Mouse (Mus musculus): ENCODE data around the gene Aoc2. TPM values are rescaled to one million over a fixed set of nuclear protein-coding genes. Genes with fewer than 3 reads are reported as not detected.
A peak's percentile ranks its signal among the peaks of the same experiment; 100 is the strongest.

Gene Aoc2
- total RNA-seq (2021): 1 to 10 TPM; 4.9 to 5.5 TPM
- polyA plus RNA-seq (2012; rRNA removed): 6.3 and 7.7 TPM in 2 replicates
- long read RNA-seq: 0 reads

GRCm38 (mm10) chr11:101324763-101325162 is at the start of gene Aoc2:
Gene Aoc2, plus strand, starts transcription at chr11:101325063.
- DNase-seq: no peak

- DNase-seq: no peak
These were observed 49.6 kb upstream of the Aoc2 start for GRCm38 (mm10) chr11:101275309-101275708.

DNA sequence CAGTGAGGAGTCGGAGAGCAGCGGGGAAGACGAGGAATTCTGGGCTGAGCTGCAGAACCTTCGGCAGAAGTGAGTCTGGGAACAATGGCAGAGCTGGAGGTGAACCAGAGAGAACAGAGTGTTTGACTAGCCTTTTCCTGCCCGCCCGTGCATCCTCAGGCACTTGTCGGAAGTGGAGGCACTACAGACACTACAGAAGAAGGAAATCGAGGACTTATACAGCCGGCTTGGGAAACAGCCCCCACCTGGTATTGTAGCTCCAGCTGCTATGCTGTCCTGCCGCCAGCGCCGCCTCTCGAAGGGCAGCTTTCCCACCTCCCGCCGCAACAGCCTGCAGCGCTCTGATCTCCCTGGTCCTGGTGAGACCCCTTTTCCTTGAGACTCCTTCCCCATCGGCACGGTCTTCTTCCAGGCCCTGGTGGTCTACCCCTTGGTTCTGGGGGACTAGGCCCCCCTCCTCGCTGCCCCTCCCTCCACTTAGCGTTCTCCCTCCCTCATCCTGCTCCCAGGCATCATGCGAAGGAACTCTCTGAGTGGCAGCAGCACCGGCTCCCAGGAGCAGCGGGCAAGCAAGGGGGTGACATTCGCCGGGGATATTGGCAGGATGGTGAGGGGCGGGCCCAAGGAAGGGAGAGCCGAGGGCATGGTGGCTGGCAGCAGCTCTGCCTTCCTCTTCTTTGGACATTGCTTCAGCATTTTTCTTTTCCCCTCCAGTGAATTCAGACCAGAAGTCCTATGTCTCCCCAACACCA is 48.4 kb upstream of the Aoc2 start:
- no peak for DNase-seq

DNA sequence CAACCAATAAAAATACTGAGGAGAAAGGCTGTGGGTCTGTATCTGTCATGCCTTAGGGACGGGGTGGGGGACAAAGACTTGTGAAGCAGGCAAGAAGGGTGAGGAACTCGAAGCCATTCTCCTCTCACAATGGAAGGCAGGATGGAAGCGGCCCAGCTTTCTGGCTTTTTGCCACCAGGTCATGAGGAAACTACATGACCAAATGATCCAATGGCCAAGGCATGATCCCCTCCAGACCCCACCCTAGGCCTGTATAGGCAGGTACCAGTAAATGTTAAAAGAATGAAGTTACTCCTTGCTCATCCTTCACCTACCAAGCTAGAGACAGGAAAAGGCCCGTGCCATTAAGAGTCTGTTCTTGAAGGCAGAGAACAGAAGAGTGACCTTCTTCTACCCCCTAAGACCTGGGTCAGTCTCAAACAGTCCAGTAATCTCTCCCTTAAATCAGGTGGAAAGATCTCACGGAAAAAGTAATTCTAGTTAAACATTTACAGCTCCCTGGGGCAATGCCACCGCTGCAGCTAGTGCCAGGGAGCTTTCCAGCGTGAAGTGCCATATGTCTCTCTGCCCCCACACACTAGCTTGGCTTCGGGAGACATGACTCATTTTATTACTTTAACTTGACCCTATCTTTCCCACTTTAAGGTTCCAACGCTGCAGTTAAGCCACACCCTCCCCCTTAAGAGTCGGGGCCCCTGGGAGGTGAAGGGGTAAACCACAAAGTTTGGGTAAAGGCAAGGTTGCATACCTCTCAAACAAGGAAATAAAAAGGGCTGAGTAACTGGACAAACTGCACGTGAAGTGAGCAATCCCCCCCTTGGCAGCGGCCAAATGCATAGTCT is 47.3 kb upstream of the Aoc2 start:
- DNase-seq: no peak

DNA sequence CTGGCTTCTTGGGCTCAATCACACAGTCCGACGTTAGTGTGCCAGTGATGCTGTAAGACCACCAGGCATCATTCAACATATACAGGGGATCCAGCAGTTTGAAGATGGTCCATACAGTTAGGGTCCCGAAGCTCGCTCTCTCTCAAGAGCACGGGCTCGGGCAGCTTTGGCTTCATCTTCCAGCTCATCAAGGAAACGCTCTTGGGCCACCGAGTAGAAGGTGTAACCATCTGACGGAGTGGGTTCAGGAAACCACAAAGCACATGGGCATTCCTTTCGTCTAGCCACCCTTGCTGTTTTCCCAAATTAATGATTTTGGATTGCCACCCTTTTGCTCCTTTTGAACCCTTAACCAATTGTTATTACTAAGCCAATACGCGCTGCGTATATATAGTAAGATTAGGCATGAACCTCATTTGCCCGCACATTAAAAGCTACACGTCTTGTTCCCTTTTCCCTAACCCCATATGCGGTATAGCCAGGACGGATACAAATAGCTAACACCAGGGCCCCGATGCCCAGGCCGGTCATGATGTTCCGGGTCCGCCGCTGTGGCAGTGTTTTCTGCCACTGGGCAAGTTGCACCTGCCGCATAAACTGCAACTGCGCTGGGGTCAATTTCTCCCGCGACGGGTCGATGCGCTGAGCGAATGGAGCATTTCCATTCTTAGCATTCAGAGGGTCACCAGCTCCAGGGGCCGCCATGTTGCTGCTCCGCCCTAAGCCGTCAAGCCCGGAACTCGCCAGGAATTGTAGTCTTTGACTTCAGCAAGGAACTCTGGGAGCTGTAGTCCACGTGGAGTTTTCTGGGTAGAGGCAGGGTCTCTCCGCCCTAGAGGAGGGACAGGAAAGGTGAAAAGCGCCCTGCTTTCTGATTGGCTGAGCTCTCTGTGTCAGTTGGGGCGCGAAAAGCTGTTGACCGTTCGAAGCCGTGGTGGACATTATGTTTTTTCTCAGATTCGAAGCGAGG is 46.4 kb upstream of the Aoc2 start, which contains the start of the genes Cntd1 and Coa3:
Gene Cntd1 (plus strand): TSS at position 790 of the 970 bp plus-strand sequence.
Gene Coa3 (minus strand): TSS at position 892 of the 970 bp plus-strand sequence.
- DNase-seq: peak; percentile 90

- no peak for DNase-seq
These were observed 45.7 kb upstream of the Aoc2 start for GRCm38 (mm10) chr11:101279193-101279569.

GRCm38 (mm10) chr11:101280837-101281236 is 44.0 kb upstream of the Aoc2 start:
- DNase-seq: no peak

DNA sequence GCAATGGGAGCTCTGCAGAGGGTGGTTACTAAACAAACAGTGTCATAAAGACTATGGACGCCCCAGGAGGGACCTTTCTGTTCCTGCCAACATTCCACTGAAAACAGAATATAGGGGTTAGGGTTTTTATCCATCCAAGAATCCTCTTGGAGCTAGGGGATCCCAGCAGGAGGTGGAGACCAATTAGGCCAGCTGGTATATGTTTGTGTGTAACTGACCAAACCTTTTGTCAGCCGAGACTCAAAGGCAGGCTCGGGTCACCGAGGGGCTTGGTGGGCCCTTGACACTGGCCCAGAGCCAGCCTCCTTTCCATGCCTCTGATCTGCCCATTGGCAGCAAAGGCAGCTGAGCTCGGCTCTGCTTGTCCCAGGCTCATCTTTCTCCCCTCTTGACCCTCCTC is 42.0 kb upstream of the Aoc2 start:
- DNase-seq: no peak

DNA sequence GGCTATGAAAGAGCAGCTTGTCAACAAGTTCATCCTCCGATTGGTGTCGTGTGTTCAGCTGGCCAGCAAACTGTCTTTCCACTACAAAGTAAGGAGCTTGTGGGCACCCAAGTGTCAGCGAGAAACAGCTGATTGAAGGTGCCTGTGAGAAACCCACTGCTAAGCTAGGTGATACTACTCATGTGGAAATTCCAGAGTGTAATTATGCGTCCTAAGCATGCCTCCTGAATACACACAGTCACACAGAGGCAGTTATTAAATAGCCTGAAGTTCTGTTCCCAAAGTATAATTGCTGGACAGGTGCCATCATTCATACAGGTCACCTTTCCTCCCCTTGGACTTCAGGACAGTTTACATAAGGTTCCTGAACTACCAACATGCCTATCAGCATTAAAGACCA is 41.1 kb upstream of the Aoc2 start:
- no peak for DNase-seq

- peak; percentile 83 for DNase-seq
These were observed 37.6 kb upstream of the Aoc2 start for GRCm38 (mm10) chr11:101287306-101287705.

DNA sequence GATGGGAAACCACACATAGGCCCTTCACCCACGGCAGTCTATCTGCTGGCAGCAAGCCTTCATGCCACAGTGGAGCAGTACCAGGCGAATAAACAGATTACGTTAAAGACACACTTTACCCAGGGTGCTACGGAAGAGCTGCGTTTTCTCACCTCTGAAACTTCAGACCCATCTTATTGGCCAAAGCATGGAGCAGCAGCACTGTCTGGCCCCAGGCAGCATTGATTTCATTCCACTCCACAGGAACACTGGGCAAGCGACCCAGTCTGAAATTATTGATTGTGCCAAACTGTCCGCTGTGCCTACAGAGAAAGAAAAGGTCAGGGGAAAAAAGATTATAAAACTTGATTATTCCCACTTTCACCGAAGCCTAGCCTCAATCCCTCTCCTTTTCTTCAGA is 33.6 kb upstream of the Aoc2 start:
- DNase-seq: no peak

DNA sequence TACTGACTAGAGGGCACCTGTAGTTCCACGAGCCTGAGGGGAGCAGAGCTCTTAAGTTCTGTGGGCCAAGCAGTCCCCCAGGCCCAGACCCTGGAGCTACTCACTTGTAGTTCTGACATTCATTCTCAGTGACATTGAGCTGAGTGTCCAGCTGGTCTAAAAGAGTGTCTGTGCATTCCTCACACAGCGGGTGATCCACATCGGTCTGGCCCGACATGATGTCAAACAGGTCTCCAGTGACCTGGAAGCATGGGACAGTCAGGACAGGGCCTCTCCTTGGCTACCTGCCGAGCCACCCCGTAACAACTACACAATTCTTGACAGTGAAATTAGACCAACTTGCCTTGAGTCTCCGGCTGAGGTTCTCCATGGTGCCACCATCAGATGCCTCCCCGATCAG is 29.7 kb upstream of the Aoc2 start:
- DNase-seq: no peak

DNA sequence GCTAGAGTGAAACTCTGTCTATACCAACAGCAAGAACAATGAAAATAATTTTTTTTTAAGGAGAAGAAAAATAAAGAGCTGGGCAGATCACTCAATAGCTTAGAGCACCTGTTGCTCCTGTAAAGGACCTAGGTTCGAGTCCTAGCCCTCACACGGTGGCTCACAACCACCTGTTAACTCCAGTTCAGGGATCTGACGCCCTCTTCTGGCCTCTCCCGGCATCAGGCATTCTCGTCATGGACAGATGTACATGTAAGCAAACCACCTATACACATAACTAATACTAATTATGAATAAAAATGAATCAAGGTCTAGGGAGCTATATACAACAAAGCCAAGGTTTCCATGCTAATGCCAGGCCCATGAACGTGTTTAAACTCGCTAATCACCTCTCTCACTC is 24.0 kb upstream of the Aoc2 start:
- no peak for DNase-seq

DNA sequence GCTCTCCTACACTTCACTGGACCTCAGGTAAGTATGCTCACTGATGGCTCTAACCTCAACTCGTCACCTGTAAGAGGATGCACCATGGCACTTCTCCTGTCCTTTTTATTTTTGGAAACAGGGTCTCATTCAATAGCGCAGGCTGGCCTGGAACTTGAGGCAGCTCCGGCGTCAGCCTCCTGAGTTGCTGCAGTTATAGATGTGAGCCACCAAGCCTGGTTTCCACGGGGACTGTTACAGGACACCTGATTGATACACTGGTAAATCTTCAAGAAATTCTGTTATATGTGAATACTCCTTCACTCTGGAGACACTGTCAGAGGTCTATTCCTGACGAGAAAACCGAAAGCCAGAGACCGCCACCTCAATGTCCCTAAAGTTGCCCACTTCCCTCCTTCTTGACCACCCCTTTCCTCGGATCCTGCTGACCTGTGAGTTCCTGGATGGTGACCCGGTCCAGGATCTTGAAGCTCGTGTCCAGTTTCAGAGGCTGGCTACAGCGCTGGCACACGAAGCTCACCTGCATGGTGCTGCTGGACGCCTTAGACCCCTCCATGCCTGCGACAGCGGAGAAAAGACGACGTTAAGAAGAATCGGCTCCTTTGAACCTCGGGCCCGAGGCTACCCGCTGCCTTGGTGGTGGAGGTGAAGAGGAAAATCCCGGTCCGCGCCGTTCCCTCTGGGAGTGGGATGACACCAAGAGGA is 23.4 kb upstream of the Aoc2 start:
- no peak for DNase-seq

DNA sequence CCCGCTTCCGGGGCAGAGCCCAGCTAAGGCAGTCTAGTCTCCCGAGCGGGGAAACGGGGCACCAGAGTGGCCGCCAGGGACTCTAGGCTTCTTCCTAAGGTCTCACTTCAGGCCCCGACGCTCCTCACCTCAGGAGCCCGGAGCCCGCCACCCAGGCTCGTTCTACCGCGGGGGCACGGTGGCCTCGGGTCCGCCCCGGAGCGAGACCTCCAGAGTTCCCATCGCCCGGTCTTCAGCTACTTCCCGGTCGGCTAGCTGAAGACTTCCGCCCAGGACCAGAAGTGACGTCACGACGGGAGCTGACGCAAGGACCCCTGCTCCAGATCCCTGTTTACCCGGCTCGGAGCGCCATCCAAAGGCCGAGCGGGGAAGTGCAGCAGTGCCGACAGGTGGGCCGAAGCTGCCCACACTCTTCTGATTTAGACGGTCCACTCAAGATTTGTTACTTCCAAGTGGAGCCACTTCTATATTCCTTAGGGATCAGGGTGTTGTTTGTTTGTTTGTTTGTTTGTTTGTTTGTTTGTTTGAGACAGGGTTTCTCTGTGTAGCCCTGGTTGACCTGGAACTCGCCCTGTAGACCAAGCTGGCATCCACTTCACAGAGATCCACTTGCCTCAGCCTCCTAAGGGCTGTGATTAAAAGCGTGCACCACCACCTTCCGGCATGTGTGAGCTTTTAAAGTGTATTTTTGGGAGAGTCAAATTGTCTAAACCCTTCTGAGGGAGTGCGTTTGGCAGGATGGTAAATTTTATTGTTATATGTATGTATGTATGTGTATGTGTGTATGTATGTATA is 22.7 kb upstream of the Aoc2 start, which contains the start of gene Becn1:
Gene Becn1 (minus strand): TSS at position 283 of the 795 bp plus-strand sequence.
- peak; percentile 94 for DNase-seq

GRCm38 (mm10) chr11:101307744-101308143 is 17.1 kb upstream of the Aoc2 start:
- no peak for DNase-seq

GRCm38 (mm10) chr11:101311083-101311482 is 13.8 kb upstream of the Aoc2 start:
- no peak for DNase-seq

GRCm38 (mm10) chr11:101312150-101312549 is 12.7 kb upstream of the Aoc2 start:
- DNase-seq: no peak

DNA sequence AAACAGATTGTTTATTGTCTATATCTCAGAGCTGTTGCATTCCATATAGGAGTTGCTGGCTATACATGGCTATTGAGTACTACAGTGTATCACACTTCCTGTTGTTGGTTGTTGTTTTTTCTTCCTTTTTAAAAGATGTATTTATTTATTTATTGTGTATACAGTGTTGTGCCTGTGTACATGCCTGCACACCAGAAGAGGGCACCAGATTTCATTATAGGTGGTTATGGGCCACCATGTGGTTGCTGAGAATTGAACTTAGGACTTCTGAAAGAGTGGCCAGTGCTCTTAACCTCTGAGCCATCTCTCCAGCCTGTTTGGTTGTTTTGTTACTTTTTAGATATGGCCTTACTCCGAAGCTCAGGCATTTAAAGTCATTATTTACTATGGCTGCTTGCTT is 10.3 kb upstream of the Aoc2 start:
- no peak for DNase-seq

DNA sequence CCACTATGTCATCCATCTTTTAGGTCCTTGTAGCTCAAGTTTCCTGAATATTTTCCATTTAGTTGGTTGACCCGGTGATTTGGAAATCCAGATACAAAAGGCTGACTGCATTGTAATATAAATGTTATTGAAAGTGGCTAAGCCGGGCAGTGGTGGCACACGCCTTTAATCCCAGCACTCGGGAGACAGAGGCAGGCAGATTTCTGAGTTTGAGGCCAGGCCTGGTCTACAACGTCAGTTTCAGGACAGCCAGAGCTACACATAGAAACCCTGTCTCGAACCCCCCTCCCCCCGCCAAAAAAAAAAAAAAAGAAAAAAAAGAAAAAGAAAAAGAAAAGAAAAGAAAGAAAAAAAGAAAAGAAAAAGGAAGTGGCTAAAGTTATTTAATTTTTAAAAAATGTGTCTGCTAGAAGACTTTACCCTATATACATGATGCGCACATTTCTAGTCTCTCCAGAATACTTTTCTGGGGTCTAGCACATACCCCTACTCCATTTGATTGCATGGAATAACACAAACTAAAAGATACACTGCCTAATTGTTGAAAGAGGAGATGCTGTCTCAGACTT is 9.7 kb upstream of the Aoc2 start:
- no peak for DNase-seq
